Mouse (Mus musculus) ES-E14 (cell line): ENCODE measurements at regions not wholly inside any gene's neighbourhood (a gene's known extent, or its start where the extent isn't known, plus 50 kb on each side); places are given as distances from the start of the nearest gene placed in this dataset.

Source experiments
- HCFC1 ChIP-seq: IDR thresholded peaks from 2 replicates; pipeline ENCODE4 v1.6.1; 2012; ENCODE audit warnings: low read length, inconsistent platforms, borderline replicate concordance; ENCODE audit not compliant: insufficient read depth
- MAFK ChIP-seq: IDR thresholded peaks from 2 replicates; pipeline ENCODE4 v1.6.1; 2014; ENCODE audit warnings: mild to moderate bottlenecking, low read depth, low read length, inconsistent platforms; ENCODE audit not compliant: insufficient read depth
- ZC3H11A ChIP-seq: IDR thresholded peaks from 2 replicates; pipeline ENCODE4 v1.6.1; 2012; ENCODE audit warnings: low read depth, mild to moderate bottlenecking, inconsistent platforms, low read length, borderline replicate concordance
- ZNF384 ChIP-seq: IDR thresholded peaks from 2 replicates; pipeline ENCODE4 v1.6.1; 2012; ENCODE audit warnings: low read depth, low read length, inconsistent platforms

DNA sequence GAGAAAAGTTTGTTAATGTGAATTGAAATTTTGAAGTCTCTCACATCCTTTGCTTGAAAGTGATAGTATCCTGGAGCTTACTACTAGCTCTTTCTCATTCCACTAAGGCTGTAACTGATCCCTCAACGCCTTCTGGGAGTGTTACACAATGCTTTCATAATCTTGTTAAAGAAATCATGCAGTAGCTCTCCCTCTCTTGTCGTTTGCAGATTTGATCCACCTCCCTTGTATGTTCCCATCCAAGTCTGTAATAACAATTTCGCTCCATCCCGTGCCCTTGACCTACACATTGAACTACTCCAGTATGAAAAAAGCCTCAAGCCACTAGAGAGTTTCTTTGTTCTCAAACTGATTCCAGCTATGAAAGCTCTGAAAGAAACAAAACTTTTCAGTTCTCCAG, 63.9 kb upstream of the Fibin start:
- TF ChIP-seq ZNF384 = no peak
- TF ChIP-seq ZC3H11A = no peak
- no peak for TF ChIP-seq HCFC1
- TF ChIP-seq MAFK = no peak
